Mouse (Mus musculus): ENCODE data around the gene Il34.

DNA sequence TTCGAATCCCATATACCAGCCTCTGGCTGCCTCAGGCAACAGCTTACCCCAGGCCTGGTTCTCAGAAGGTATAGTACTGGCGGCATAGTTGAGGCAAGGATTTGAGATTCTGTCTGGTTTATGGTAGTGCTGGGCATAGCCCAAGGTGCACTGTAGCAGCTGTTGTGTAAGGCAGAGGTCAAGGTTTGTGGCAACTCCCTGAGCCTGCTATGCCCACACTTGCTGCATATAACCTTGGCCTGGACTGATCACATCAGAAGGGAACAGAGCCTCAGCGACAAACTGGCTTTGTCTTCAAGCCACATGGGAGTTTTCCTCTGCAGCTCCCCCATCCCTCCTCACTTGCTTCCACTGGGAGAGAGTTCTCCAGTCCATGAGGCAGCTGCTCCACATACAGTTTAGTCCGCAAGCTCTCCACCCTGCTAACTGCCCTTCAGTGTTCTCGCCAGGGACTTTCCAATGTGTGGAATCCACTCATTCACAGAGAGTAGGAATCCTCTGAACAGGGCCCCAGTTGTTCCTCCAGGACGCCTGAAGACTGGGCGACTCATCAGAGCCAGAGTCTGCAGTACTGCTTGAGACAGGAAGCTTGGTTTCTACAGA lies 11.3 kb downstream of the Il34 start:
- TF ChIP-seq CTCF (IDR thresholded peaks at IDR 0.05; ENCODE audit: insufficient read depth, low read length) (no peak), POLR2A (IDR thresholded peaks at IDR 0.05; ENCODE audit: borderline replicate concordance, extremely low read depth, low read depth, low read length) (no peak)

Data from lung, adult 2 months (tissue).